Mouse (Mus musculus): ENCODE measurements at regions not wholly inside any gene's neighbourhood (a gene's known extent, or its start where the extent isn't known, plus 50 kb on each side); places are given as distances from the start of the nearest gene placed in this dataset.
A peak's percentile ranks its signal among the peaks of the same experiment; 100 is the strongest.

GRCm38 (mm10) chr9:92879812-92880211 lies 337.8 kb downstream of the Plod2 start:
- Histone ChIP-seq H3K27ac (replicated peaks) (no peak overlapping the region), H3K4me2 (replicated peaks) (no peak overlapping the region), H3K36me3 (no peaks in the 10 kb centered on the region), H3K27me3 (no peaks in the 10 kb centered on the region), H3K4me3 (no peak overlapping the region), H3K9me3 (no peaks in the 10 kb centered on the region), H3K9ac (replicated peaks) (no peak overlapping the region), H3K4me1 (no peaks in the 10 kb centered on the region)
- WGBS, result 89% methylated on average over 2 of the region's 2 CpGs
- no peak for ATAC-seq (ENCODE audit: low FRiP score, low read depth)

GRCm38 (mm10) chr9:92882251-92882832 lies 340.3 kb downstream of the Plod2 start:
- H3K27ac ChIP-seq (replicated peaks), result no peak overlapping the region
- no peaks in the 10 kb centered on the region for H3K36me3 ChIP-seq
- no peaks in the 10 kb centered on the region for H3K27me3 ChIP-seq
- no peak overlapping the region for H3K4me2 ChIP-seq (replicated peaks)
- no peak overlapping the region for H3K9ac ChIP-seq (replicated peaks)
- H3K4me1 ChIP-seq, result no peaks in the 10 kb centered on the region
- H3K9me3 ChIP-seq, result no peaks in the 10 kb centered on the region
- H3K4me3 ChIP-seq, result no peak overlapping the region
- WGBS, result 32% methylated on average over 3 of the region's 3 CpGs
- peak; percentile 59 for ATAC-seq (ENCODE audit: low FRiP score, low read depth)

- H3K27ac ChIP-seq (replicated peaks), result no peak overlapping the region
- no peak for ATAC-seq (ENCODE audit: low FRiP score, low read depth)
These were observed 348.0 kb downstream of the Plod2 start for GRCm38 (mm10) chr9:92890063-92890462.

GRCm38 (mm10) chr9:92899733-92900132 lies 357.7 kb downstream of the Plod2 start:
- H3K9ac ChIP-seq (replicated peaks), result no peak overlapping the region

More at GRCm38 (mm10) chr9:92890063-92890462, 348.0 kb downstream of the Plod2 start:
- Histone ChIP-seq H3K9ac (replicated peaks) (no peak overlapping the region), H3K36me3 (no peaks in the 10 kb centered on the region), H3K27me3 (no peaks in the 10 kb centered on the region), H3K4me2 (replicated peaks) (no peak overlapping the region), H3K4me1 (no peaks in the 10 kb centered on the region), H3K9me3 (no peaks in the 10 kb centered on the region), H3K4me3 (no peak overlapping the region)

GRCm38 (mm10) chr9:92907102-92907501 lies 365.1 kb downstream of the Plod2 start:
- Histone ChIP-seq H3K27ac (replicated peaks) (no peak overlapping the region), H3K27me3 (no peaks in the 10 kb centered on the region), H3K36me3 (no peaks in the 10 kb centered on the region), H3K9ac (replicated peaks) (no peak overlapping the region), H3K9me3 (no peaks in the 10 kb centered on the region), H3K4me2 (replicated peaks) (no peak overlapping the region), H3K4me3 (no peak overlapping the region), H3K4me1 (no peaks in the 10 kb centered on the region)
- no peak for ATAC-seq (ENCODE audit: low FRiP score, low read depth)

More at GRCm38 (mm10) chr9:92899733-92900132, 357.7 kb downstream of the Plod2 start:
- Histone ChIP-seq H3K4me3 (no peak overlapping the region), H3K27ac (replicated peaks) (no peak overlapping the region), H3K27me3 (no peaks in the 10 kb centered on the region), H3K36me3 (no peaks in the 10 kb centered on the region), H3K4me2 (replicated peaks) (no peak overlapping the region), H3K4me1 (no peaks in the 10 kb centered on the region), H3K9me3 (no peaks in the 10 kb centered on the region)
- WGBS, result 77% methylated on average over 4 of the region's 4 CpGs
- ATAC-seq (ENCODE audit: low FRiP score, low read depth), result no peak

GRCm38 (mm10) chr9:92919396-92919795 lies 377.4 kb downstream of the Plod2 start:
- Histone ChIP-seq H3K4me3 (no peak overlapping the region), H3K27ac (replicated peaks) (no peak overlapping the region), H3K9me3 (no peaks in the 10 kb centered on the region), H3K4me2 (replicated peaks) (no peak overlapping the region), H3K9ac (replicated peaks) (no peak overlapping the region), H3K27me3 (no peaks in the 10 kb centered on the region), H3K36me3 (no peaks in the 10 kb centered on the region), H3K4me1 (no peaks in the 10 kb centered on the region)
- WGBS, result 89% methylated on average over 1 of the region's 1 CpGs
- ATAC-seq (ENCODE audit: low FRiP score, low read depth), result no peak

- H3K9me3 ChIP-seq, result 0 out of 2 replicates have a peak, but pooled peaks cover 13% of the 10 kb centered on the region
- H3K4me3 ChIP-seq, result 0 out of 2 replicates have a peak overlapping the region, but pooled peaks have one; percentile 1
- H3K27ac ChIP-seq (replicated peaks), result peak overlapping the region; percentile 75
- peak; percentile 97 for ATAC-seq (ENCODE audit: low FRiP score, low read depth)
- H3K27me3 ChIP-seq, result peaks cover 5% of the 10 kb centered on the region; the same call in 1 of the 2 replicates
- no peaks in the 10 kb centered on the region for H3K36me3 ChIP-seq
- H3K9ac ChIP-seq (replicated peaks), result no peak overlapping the region
- H3K4me2 ChIP-seq (replicated peaks), result peak overlapping the region; percentile 42
- WGBS, result 8% methylated on average over 6 of the region's 6 CpGs
- peaks cover 14% of the 10 kb centered on the region for H3K4me1 ChIP-seq
These were observed 388.4 kb downstream of the Plod2 start for GRCm38 (mm10) chr9:92930231-92930966.

- 85% methylated on average over 1 of the region's 1 CpGs for WGBS
- no peak for ATAC-seq (ENCODE audit: low FRiP score, low read depth)
- H3K36me3 ChIP-seq, result no peaks in the 10 kb centered on the region
- H3K4me2 ChIP-seq (replicated peaks), result no peak overlapping the region
- H3K27ac ChIP-seq (replicated peaks), result no peak overlapping the region
- 0 out of 2 replicates have a peak, but pooled peaks cover 23% of the 10 kb centered on the region for H3K9me3 ChIP-seq
- H3K27me3 ChIP-seq, result peaks cover 3% of the 10 kb centered on the region; the same call in 1 of the 2 replicates
- no peak overlapping the region for H3K9ac ChIP-seq (replicated peaks)
- no peak overlapping the region for H3K4me3 ChIP-seq
- H3K4me1 ChIP-seq, result no peaks in the 10 kb centered on the region
These were observed 395.8 kb downstream of the Plod2 start for GRCm38 (mm10) chr9:92937802-92938201.

- Histone ChIP-seq H3K4me3 (no peak overlapping the region), H3K4me1 (no peaks in the 10 kb centered on the region), H3K36me3 (no peaks in the 10 kb centered on the region), H3K27me3 (no peaks in the 10 kb centered on the region), H3K9ac (replicated peaks) (no peak overlapping the region), H3K27ac (replicated peaks) (no peak overlapping the region), H3K4me2 (replicated peaks) (no peak overlapping the region), H3K9me3 (no peaks in the 10 kb centered on the region)
- peak; percentile 47; the same call in 1 of the 2 replicates for ATAC-seq (ENCODE audit: low FRiP score, low read depth)
These were observed 408.1 kb downstream of the Plod2 start for GRCm38 (mm10) chr9:92950092-92950491.

- Histone ChIP-seq H3K4me2 (replicated peaks) (no peak overlapping the region), H3K4me1 (no peaks in the 10 kb centered on the region), H3K4me3 (no peak overlapping the region), H3K36me3 (no peaks in the 10 kb centered on the region), H3K9me3 (no peaks in the 10 kb centered on the region), H3K27me3 (no peaks in the 10 kb centered on the region), H3K9ac (replicated peaks) (no peak overlapping the region), H3K27ac (replicated peaks) (no peak overlapping the region)
- ATAC-seq (ENCODE audit: low FRiP score, low read depth), result no peak
- WGBS, result 90% methylated on average over 1 of the region's 1 CpGs
These were observed 421.3 kb downstream of the Plod2 start for GRCm38 (mm10) chr9:92963275-92963674.

GRCm38 (mm10) chr9:92991759-92992158 lies 449.7 kb downstream of the Plod2 start:
- Histone ChIP-seq H3K9ac (replicated peaks) (no peak overlapping the region), H3K4me2 (replicated peaks) (no peak overlapping the region), H3K4me3 (no peak overlapping the region), H3K27me3 (no peaks in the 10 kb centered on the region), H3K9me3 (no peaks in the 10 kb centered on the region), H3K27ac (replicated peaks) (no peak overlapping the region), H3K4me1 (0 out of 2 replicates have a peak, but pooled peaks cover 2% of the 10 kb centered on the region), H3K36me3 (no peaks in the 10 kb centered on the region)
- peak; percentile 58; the same call in 1 of the 2 replicates for ATAC-seq (ENCODE audit: low FRiP score, low read depth)
- WGBS, result 30% methylated on average over 6 of the region's 6 CpGs

GRCm38 (mm10) chr9:92996156-92996555 lies 454.1 kb downstream of the Plod2 start:
- Histone ChIP-seq H3K9ac (replicated peaks) (no peak overlapping the region), H3K36me3 (no peaks in the 10 kb centered on the region), H3K27ac (replicated peaks) (no peak overlapping the region), H3K4me3 (no peak overlapping the region), H3K4me2 (replicated peaks) (no peak overlapping the region), H3K4me1 (0 out of 2 replicates have a peak, but pooled peaks cover 2% of the 10 kb centered on the region), H3K27me3 (no peaks in the 10 kb centered on the region), H3K9me3 (no peaks in the 10 kb centered on the region)
- ATAC-seq (ENCODE audit: low FRiP score, low read depth), result no peak
- WGBS, result 85% methylated on average over 2 of the region's 2 CpGs
